Mouse (Mus musculus) testis, postnatal 10 days (tissue): ENCODE measurements around the gene Duxf3.

Source experiments
- DNase-seq: peaks from one replicate; pipeline ENCODE4 v3.0.0; 2021; ENCODE audit warnings: low spot score

Gene Duxf3

GRCm38 (mm10) chr10:58221571-58221970 lies 10.9 kb downstream of the Duxf3 start:
- peak; percentile 55 for DNase-seq

DNA sequence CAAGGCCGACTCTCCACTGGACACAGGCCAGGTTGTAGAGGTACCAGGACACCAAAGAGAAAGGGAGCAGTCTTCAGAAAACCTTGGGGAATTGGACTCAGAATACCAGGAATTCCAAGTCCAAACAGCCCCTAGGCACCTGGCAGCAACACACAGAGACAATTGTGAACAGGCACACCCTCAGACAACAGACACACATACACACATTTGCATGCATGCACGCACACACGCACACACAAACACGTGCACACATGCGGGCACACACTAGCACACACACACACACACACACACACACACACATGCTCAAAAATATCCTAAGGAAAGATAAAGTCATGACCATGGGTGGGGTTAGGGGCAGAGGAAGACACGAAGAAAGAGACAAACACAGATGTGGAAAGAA lies 11.7 kb downstream of the Duxf3 start:
- DNase-seq, result peak; percentile 78

DNA sequence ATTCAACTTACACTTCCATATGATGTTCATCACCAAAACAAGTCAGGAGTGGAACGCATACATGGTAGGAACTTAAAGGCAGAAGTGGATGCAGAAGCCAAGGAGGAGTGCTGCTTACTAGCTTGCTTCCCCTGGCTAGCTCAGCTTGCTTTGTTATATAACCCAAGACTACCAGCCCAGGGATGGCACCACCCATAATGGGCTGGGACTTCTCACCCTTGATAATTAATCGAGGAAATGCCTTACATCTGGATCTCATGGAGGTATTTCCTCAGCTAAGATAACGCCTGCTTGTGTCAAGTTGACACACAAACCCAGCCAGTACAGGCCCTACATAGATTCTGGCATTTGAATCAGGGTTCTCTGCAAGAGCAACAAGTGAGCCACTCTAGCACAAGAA lies 15.1 kb downstream of the Duxf3 start:
- no peak for DNase-seq

GRCm38 (mm10) chr10:58215353-58215752 lies 17.1 kb downstream of the Duxf3 start:
- no peak for DNase-seq

GRCm38 (mm10) chr10:58214934-58215333 lies 17.5 kb downstream of the Duxf3 start:
- DNase-seq, result no peak

- DNase-seq, result no peak
Measured at GRCm38 (mm10) chr10:58214497-58214896, 18.0 kb downstream of the Duxf3 start.

- DNase-seq, result peak; percentile 56
Measured at GRCm38 (mm10) chr10:58212230-58212629, 20.2 kb downstream of the Duxf3 start.

DNA sequence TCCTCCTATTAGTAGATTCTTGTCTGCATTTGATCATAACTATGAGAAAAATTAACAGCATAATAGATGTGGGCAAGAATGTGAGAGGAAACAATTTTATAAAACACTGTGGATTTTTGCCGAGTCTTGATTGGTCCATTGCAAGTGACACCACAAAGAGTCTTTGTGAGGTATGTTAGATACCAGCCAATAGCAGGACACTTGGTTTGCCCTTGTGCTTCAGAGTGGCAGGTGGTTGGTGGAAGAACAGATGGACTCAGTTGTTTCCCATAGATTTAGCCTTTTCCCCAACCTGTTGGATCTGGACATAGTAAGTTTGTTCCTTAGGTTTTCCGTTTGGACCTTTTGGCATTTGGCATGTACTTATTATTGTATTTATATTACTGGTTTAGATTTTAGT lies 21.3 kb downstream of the Duxf3 start:
- DNase-seq, result no peak

DNA sequence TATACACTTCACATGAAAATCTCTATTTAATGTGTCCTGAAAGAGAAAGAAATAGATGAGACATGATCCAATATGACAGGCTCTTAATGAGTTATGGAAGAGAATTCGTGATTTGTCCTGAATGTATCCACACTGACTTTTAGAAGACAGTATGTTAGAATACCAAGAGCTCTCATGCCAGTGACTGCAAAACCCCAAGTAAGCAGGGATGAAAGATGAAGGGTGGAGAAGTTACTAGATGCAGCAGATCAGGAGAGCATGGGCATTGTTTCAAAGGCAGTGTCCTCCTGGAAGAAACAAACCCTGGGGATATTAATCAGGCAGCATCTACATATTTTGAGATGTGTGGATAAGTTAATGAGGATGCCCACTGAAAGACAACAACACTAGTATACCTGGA lies 22.0 kb downstream of the Duxf3 start:
- DNase-seq, result no peak

DNA sequence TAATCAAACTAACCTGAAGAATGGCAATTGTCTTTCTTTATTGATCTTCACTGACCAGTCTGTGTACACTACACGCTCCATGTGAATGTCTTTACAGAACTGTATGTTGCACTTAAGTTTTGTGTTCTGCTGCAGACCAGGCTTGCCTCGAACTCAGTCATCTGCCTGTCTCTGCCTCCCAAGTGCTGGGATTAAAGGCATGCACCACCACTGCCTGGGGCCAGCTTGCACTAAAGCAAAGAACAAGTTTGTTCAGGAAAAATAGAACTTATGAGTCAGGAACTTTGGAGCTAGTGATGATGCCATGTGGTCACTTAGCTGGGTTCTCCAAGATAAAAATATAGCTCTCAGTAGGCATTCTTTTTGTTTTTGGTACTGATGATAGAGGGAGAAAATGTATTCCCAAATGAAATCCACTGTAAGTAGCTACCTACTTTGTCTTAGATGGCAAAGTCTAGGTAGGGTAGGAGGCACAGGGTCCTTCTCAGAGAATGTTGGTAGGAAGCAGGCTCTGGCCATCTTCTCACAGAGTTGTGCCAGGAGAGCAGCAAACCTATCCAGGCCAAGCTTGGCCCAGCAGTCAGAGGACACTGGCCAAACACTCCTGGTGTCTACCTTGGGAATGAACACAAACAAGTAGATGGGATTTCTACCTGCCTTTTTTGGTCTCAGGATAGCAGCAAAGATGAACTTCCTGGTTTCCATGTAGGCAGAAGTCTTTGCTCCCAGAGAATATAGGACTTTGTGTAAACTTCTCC lies 22.6 kb downstream of the Duxf3 start:
- no peak for DNase-seq

DNA sequence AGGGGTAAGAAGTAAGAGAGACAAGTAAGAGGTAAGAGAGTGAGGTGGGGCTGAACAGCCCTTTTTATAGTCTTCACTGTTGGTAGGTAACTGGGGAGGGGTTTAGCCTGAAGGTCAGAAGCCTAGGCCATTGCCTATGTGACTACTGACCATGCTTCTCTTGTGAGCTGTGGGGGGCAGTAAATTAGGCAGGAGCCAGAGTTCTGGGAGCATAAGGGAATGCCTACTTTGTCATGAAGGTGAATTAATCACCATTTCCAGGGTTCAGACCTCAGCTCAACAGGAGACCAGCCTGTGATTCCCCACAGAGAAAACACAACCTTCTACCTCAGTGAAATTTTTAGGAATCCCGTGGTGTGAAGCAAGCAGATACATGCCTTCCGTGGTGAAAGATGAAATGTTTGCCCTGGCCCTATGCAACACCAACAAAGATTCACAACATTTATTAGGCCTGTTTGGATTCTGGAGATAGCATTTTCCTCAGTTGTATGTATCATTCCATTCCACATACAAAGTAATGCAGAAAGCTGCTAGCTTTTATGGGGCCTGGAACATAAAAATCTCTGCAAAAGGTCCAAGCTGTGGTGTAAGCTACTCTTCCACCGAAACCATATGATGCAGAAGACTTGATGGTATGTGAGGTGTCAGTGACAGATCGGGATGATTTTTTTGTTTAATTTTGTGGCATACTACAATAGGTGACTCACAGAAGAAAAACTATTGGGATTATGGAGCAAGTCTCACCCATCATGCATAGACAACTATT lies 25.7 kb downstream of the Duxf3 start:
- no peak for DNase-seq

DNA sequence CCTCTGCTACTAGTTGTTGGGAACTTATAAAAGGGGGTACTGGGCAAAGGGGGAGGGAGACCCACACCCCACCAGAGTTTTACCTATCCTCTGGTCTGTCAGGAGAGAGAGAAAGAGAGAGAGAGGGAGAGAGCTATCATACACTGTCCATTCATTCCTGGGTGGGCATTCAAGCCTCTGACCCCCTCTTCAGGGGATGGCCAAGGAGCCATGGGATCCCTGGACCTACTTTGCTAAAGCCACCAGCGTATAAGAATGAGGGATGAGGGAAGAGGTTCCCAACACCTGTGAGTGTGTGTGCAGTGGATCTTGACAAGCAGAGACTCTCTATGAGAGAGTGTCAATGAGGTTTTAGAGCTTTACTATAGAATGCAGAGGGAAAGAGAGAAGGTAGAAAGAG lies 26.5 kb downstream of the Duxf3 start:
- no peak for DNase-seq
